Mouse (Mus musculus) heart, adult 8-10 months (tissue): Measurements from ENCODE around the gene Igdcc3. TPM values are rescaled to one million over a fixed set of nuclear protein-coding genes. Genes with fewer than 3 reads are reported as not detected.

Experiments used
- DNase-seq: peaks from one replicate; pipeline ENCODE4 v3.0.0; 2022; ENCODE audit warnings: low spot score
- total RNA-seq, 4 experiments: library from RNA; stranded (reverse); gene quantifications; 2 replicates each; pipeline ENCODE4 v1.2.4; 2022

Gene Igdcc3
- total RNA-seq: under 1 TPM in 2 of 4 experiments, not detected in 2; 0.09 to 0.19 TPM

DNA sequence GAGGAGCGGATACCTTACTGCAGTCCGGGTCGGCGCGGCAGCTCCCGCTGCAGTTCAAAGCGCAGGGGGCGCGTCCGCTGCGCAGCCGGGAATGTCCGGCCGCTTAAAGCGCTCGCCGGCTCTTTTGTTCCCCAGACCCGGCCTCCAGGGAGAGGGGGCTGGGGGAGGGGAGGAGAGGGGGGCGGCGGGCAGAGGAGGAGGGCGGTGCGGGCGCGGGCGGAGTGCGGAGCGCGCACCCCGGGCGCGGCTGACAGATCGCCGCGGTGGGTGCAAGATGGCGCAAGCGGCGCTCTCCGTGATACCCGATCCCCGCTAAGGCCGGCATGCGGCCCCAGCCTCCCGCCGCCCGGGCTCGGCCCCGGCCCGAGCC is at the start of gene Igdcc3:
Gene Igdcc3, plus strand, starts transcription at position 254 of the 370 bp plus-strand sequence.
- no peak for DNase-seq

DNA sequence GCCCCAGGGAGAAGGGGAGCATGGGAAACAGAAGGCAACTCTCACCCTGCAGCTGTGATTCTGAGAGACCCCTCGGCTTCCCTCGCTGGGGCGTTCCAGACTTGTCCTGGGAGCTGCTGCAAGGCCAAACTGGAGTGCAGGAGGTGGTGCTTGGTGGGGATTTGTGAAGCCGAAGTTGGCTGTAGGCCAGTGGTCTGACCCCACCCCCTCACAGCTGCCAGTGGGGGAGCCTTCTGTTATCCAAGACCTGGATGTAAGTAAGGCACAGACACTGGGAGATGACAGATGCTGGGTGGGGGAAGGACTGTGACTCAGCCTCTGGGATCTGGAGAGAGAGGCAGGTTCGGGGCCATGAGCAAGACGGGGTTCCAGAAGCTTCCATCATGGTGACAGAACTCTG is 46.8 kb upstream of the Igdcc3 start:
- DNase-seq: peak; percentile 62

DNA sequence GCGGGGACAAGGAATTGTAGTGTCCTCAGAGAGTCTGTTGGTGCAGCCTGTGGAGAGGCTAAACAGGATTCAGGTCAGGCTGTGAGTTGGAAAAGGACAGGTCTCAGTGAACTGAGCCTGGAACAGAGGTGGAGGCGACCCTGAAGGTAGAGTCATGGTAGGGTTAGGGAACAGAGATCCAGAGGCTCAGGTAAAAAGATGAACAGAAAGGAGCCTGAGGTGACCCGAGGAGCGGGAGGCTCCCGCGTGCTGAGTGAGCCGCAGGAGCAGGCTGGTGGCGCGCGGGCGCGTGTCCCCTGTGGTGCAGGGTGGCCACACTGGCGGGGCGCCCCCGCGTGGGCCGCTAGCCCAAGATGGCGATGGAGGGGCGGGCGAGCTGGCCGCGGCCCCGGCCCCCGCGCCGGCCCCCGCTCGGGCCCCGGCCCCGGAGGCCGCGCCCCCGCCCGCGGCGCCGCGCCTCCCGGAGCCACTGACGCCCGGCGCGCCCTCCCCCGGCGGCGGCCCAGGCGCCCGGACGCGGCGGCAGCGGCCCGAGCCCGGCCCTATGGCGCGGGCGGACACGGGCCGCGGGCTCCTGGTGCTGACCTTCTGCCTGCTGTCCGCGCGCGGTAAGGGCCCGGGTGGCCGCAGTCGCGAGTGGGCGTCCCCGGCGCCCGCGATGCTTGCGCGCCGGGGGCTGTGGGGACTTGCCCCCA is 39.9 kb upstream of the Igdcc3 start, which contains the start of gene Igdcc4:
Gene Igdcc4, plus strand, starts transcription at position 496 of the 695 bp plus-strand sequence.
- no peak for DNase-seq

DNA sequence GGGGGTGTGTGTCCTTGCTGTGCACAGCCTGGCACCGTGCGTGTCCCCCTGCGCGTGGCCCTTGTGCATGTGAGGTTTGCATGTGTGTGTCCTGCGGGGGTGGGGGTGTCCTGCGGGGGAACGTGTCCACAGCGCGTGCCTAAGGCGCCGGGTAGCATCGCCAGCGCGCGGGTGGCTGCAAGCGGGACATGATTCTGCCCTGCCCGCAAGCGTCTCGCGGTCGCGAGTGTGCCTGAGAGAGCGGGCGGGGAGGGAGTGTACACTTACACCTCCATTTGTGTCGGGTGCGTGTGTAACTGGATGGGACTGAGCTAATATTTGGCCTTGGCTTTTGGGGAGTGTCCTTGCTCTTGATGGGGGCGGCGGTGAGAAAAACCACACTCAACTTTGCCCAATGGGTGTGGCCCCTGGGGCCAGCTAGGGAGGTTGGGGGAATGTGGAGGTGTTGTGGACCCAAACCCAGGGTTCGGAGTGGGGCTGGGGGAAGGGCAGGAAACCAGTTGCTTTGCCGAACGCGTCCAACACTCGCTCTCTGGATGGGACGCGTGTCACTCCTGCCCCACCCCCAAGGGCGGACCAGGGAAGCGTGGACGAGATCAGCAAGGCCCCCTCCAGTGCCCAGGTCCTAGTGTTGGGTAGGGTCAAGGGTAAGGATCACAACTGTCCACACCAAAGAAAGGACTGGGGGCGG is 39.2 kb upstream of the Igdcc3 start:
- DNase-seq: no peak

DNA sequence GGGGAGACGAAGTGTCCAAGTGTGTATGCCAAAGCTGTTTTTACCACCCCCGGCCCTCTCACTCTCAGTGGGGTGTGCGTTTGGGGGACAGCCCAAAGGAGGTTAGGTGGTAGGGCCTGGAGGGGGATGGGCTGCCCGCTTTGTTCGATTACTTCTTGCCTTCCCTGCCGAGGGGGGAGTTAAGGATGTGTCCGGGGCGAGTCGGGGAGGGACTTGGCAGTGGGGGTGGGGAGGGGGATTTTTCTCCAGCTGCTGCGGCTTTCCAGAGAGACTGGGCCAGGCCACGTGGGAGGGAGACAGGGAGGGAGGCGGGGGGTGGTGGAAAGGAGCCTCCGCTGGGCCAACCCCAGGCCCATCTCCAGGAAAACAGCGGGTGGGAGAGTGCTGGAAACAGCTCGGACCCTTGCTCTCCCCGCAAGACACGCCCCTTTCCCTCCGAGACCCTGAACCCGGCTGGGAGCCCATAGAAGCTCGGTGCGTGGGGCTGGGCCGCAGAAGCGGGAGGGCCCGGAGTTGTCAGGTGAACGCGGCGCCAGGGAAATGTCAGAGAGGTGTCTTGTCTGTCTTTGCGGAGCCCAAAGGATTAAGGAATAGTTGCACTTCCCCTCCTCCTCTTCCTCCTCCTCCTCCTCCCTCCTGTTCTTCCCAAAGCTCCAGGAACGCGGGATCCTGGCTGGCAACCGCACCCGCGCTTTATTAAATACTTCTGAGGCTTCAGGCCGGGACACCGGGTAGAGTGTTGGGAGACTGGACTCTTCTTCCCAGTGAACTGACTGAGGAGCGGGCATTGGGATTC is 38.4 kb upstream of the Igdcc3 start:
- DNase-seq: no peak

DNA sequence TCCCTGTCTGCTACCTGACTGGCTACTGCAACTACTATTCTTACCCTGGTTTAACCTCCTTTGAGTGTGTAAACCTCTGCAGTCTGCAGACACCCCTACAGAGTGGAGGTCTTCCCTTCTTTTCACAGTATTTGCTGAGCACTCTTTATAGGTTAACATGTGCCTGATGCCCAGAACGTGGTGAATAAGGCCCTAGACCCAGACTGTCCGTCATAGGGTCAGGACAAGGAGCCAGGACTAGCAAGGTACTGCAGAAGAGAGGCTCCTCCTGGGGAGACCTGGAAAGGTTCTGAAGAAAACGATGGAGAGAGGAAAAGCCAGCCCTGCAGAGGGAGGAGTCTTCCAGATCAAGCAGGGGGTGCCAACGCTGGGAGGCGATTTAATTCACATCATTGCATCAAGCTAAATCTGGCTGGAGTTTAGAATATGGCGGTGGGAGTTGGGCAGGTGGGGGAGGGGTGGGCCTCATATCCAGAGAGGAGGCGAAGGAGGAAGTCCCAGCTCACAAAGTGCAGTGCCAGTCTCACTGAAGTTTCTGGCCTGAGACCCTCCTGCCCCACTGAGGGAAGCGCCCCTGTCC is 37.7 kb upstream of the Igdcc3 start:
- no peak for DNase-seq

DNA sequence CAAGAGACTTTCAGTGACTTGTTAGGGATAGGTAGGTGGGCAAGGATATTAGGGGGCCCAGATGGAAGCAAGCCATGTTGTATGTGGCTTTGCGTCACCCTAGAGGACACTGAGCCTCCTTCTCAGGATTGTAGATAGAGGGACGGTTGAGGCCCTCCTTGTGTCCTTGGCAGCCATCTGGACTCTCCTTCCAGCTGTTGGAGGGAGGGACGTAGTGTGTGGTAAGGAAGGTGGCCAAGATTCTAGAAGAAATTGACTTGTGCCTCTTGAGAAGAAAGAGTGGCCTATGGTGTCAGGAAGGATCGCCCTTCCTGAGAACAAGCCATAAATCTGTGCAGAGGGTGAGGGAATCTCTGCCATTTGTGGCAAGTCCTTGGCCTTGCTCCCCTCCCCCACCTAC is 34.2 kb upstream of the Igdcc3 start:
- no peak for DNase-seq

DNA sequence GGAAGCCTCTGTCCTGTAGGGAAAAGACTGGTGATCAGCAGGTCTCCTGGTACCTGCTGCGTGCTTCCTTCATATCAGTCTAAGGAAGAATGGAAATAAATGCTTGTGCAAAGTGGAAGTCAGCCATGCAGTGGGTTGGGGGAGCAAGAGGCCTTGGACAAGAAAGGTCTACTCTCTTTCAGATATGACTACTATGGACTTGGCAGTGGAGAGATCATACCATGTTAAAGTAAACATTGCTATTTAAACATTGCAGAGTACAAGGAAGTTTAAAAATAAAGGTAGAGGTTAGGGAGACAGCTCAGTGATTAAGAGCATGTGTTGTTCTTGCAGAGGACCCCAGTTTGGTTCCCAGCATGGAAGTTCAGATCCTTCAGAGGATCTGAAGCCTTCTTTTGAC is 33.1 kb upstream of the Igdcc3 start:
- DNase-seq: no peak

DNA sequence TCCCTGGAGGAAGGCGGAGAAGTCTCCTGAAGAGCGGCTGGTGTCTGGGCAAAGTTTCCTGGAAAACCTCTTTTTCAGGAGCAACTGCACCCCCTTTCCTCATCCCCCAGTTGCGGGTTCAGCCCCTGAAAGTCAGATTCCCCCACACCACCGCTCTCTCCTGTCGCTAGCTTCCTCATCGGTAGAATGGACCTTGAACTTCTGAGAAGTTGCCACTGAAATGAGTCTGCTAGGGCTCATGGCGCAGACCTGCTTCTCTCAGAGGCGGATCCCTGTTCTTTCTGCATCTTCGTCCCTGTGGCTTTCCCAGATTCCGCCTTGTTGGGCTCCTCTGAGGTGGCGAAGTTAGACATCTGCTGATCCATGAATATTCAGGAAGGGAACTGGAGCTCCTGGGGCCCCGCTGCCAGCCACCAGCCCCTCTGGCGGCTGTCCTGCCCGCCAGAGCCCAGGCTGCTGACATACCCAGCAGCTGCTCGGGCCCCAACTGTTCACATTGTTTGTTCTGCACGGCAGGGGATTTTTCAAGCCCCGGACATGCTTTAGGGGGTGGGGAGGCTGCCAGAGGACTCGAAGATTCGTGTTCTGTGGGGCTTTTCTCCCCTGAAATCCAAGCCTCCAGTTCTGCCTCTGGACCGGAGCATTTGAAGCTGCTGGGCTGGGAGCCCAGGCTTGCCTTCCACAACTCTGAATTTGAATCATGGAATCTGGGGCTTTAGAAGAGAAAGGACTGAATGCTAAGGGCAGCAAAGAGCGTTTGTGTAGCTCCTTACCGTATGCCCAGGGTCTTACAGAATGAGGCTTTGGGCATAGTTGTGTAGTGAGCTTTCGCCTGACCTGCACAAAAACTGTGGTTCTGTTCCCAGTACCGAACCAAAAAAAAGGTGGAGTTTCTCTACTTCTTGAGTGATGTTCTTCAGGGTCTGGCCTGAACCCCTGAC is 31.6 kb upstream of the Igdcc3 start:
- DNase-seq: no peak

DNA sequence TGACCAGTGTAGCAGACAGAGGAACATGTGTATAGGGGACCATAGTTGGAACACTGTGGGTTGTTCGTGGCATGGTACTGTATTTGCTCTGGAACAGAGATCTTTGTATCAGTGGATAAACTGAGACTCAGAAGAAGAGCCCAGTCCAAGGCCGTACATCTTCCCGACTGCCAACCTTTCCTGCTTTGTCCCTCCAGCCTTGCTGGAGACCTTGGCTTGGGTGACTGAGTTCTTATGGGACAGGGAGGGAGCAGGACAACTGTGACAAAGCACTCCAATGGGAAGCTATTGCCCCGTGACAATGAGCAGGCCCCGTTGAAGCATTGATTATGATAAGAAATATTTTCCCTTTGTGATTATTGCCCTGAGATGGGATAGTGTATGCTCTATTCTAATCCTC is 29.3 kb upstream of the Igdcc3 start:
- no peak for DNase-seq

DNA sequence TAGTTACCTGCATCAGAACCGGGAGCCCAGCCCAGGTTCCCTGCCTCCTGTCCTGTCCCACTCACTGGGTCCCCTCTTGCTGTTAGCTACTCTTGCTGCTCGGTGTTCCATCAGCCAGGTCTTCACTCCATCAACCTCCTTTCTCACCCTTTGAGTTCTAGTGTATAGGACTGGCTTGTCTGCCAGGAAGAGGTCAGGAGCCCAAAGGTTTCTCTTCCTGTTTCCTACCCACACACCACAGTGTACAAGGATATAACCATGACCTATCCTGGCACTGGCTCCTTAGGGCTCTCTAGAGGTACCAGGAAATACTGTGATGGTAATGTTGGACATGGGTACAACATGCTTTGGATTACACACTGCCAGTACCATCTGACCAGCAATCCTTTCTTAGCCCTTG is 27.3 kb upstream of the Igdcc3 start:
- no peak for DNase-seq

DNA sequence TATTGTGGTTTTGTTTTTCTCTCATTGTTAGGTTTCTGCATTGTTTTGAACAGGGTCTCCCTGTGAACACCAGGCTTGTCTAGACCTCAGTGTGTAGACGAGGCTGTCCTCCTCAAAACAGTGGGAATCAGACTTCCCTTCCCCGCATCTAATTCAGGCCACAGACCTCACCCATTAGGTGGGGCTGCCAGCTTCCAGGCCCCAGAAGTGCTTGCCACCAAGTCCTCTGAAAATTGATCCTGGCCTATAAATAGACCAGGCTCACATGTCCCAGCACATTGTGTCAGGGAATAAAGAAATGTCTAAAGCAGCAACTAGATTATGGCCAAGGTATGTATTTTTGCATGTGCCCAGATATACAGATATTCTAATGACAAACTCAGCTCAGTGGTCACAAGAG is 25.1 kb upstream of the Igdcc3 start:
- peak; percentile 36 for DNase-seq

DNA sequence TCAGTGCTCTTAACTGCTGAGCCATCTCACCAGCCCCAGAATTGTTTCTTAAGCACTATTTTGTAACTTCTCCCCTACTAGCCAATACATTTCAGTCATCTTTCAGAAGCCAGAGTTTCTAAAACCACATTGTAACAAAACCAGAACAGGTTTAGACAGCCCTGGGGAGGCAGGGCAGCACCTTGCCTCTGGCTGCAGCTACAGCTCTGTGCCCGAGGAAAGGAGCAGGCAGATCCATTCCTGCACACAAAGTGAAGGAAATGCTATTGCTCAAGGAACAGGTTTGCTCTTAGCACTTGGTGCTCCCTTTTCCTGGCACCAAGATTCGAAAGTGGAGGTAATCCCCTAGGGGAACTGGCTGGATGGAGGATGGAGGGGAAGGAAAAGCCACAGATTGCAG is 23.5 kb upstream of the Igdcc3 start:
- DNase-seq: no peak

DNA sequence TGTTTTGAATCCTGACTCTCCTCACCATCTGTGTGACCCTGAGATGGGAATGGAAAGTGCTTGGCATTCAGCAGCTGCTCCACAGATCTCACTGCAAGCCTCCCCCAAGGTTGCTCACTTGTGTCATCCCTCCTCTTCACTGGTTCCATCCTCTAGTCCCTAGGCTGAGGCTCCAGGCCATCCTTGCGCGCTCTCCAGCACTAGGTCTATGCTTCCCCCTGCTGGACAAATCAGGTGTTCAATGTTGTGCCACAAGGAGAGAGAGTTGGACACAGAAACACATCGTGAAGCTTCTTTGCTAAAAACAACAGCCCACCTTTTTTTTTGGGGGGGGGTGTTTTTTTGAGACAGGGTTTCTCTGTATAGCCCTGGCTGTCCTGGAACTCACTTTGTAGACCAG is 20.1 kb upstream of the Igdcc3 start:
- DNase-seq: peak; percentile 69

DNA sequence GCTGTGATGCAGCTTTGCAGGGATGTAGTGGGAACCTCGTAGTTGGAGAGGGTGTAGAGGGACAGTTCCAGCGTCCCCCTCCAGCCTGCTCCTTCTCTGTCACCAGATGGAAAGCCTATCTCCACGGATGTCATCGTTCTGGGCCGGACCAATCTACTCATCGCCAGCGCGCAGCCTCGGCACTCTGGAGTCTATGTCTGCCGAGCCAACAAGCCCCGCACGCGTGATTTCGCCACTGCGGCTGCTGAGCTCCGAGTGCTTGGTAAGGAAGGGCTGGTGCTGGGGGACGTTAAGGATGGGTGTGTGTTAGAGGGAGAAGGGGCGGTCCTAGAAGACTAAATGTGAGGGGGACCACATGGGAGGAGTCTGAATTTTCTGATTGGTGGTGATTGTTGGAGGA is 18.4 kb upstream of the Igdcc3 start:
- no peak for DNase-seq

DNA sequence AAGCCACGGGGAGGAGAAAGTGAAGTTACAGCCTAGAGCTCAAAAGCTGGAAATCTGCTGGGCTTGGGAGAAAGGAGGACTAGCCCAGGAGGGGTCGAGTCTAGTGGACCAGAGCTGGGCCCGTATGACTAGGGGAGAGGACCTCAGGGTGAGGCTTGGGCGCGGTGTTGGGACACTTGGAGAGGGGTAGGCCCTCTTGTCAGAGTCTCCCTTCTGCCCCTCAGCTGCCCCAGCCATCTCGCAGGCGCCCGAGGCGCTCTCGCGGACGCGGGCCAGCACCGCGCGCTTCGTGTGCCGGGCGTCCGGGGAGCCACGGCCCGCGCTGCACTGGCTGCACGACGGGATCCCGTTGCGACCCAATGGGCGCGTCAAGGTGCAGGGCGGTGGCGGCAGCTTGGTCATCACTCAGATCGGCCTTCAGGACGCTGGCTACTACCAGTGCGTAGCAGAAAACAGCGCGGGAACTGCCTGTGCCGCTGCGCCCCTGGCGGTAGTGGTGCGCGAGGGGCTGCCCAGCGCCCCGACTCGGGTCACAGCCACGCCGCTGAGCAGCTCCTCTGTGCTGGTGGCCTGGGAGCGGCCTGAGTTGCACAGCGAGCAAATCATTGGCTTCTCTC is 17.3 kb upstream of the Igdcc3 start:
- no peak for DNase-seq

DNA sequence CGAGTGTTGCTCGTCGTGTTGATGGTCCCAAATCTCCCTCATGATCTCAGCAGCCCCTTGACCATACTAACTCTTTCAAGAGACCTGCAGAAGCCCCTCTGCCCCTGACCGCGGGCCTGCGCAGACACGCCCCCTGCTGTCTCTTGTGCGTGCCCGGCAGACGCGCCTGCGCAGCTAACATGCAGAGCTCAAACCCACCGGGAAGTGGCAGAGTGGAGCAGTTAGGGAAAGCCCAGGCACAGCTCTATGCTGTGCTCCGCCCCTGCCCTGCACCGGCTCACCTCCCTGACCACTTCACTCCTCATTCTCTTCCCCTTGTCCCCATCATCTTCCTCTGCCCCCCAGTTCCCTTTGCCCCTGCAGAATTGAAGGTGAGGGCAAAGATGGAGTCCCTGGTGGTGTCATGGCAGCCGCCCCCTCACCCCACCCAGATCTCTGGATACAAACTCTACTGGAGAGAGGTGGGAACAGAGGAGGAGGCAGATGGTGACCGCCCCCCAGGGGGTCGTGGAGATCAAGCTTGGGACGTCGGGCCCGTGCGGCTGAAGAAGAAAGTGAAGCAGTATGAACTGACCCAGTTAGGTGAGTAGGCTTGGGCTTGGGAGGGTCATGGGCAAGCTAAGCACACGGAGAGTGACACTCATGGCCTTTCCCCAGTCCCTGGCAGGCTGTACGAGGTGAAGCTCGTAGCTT is 12.7 kb upstream of the Igdcc3 start:
- no peak for DNase-seq

DNA sequence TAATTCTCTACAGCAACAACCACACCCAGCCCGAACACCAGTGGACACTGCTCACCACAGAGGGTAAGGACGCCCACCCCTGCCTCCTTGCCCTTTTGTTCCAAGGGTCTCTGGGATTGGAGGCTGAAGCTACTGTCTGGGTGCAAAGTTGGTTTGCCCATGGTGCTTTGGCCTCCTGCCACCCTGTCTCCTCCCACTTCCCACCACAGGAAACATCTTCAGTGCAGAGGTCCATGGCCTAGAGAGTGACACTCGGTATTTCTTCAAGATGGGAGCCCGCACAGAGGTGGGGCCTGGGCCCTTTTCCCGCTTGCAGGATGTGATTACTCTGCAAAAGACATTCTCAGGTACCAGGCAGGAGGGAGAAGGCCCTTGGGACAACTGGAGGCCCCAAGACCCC is 9.3 kb upstream of the Igdcc3 start:
- DNase-seq: no peak

DNA sequence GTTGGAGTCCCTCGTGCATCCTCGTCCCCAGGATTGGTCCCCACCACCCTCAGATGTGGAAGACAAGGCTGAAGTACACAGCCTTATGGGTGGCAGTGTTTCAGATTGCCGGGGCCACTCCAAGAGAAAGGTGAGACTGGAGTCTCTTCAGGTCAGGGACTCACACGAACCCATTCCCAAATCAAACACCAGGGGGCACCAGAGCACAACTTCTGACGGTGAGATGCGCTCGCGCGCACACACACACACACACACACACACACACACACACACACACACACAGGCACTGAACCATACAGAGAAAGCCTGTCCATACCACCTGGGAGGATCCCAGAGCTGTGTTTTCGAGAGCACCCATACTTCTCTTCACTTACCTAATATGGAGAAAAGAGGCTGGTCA is 7.2 kb upstream of the Igdcc3 start:
- peak; percentile 61 for DNase-seq

DNA sequence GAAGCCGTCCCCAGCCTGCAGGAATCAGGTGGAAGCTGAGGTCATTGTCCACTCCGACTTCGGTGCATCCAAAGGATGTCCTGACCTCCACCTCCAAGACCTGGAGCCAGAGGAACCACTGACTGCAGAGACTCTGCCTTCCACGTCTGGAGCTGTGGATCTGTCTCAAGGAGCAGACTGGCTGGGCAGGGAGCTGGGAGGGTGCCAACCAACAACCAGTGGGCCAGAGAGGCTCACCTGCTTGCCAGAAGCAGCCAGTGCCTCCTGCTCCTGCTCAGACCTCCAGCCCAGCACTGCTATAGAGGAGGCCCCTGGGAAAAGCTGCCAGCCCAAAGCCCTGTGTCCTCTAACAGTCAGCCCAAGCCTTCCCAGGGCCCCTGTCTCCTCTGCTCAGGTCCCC is 5.9 kb upstream of the Igdcc3 start:
- DNase-seq: no peak
